Mouse (Mus musculus) liver, postnatal 0 days (tissue): ENCODE data around the gene Usf2.

Source experiments
- CTCF ChIP-seq: sonication (generic); IDR thresholded peaks from 2 replicates; pipeline ENCODE4 v1.5.1; 2016; ENCODE audit warnings: antibody characterized with exemption, low read depth
- EP300 ChIP-seq: IDR thresholded peaks from 2 replicates; pipeline ENCODE4 v1.6.1; 2016; ENCODE audit warnings: antibody characterized with exemption, low read depth, mild to moderate bottlenecking

GRCm38 (mm10) chr7:30993986-30994385, 37.4 kb upstream of the Usf2 start:
- no peak for TF ChIP-seq EP300
- no peak for TF ChIP-seq CTCF
